Mouse (Mus musculus): ENCODE results near the gene Nr0b2. TPM values are rescaled to one million over a fixed set of nuclear protein-coding genes. Genes with fewer than 3 reads are reported as not detected.

The Nr0b2 gene
- polyA plus RNA-seq, 1 experiment from 2014 or later: not detected

DNA sequence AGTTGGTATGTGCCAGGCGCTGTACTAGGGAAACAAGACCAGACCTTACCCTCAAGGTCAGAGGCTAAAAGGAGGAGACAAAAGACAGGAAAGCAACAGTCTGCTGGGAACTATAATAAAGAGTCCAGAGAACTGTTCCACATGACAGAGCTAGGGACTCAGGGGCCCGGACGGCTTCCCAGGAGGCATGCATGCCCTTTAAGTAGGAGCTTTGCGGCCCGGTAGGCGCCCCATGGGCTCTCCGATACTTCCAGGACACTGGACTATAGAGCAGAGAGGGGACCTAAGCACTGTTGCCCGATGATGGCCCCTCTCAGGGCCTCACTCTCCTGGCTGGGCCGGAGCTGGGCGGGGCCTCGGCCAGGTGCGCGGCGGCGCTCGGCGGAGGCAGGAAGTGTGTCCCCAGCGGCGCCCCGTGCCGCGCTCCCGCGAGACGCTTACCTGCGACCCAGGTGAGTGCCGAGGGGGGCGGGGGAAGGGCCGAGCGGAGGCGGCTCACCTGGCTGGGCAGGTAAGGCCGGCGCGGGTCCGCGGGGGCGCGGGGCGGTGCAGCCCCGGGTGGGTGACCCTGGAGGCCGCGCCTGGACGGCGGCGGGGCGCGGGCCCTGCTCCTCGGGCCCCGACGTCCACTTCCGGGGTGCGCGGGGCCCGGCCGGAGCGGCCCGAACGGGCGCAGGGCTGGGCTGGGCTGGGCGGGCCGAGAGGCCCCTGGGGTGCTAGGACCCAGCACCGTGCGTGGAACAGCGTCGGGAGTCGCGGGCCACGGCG, 34.4 kb upstream of the Nr0b2 start, which contains the start of gene Kdf1:
TSS of gene Kdf1 (plus strand) at position 363 of the 768 bp plus-strand sequence.
- H3K4me3 ChIP-seq (ENCODE audit: low read depth, low read length): peak within 1 kb of the TSS; percentile 32
- no peak within 1 kb of the TSS for H3K27ac ChIP-seq (ENCODE audit: low read length)
- H3K27me3 ChIP-seq (ENCODE audit: control insufficient read depth, insufficient read depth, low read depth, low read length): peaks cover 43% of the 10 kb centered on the region
- H3K4me2 ChIP-seq (ENCODE audit: low read length): peak within 1 kb of the TSS; percentile 44
- no peaks in the 10 kb centered on the region for H3K9me3 ChIP-seq (replicated peaks; ENCODE audit: control insufficient read depth, low read length, poor library complexity, severe bottlenecking)
- no peak for ATAC-seq
- 0 out of 2 replicates have a peak within 1 kb of the TSS, but pooled peaks have one; percentile 20 for H3K9ac ChIP-seq (ENCODE audit: low read depth, low read length)
- H3K4me1 ChIP-seq (ENCODE audit: control insufficient read depth, insufficient read depth, low read length): no peaks in the 10 kb centered on the region; the same call in 1 of the 2 replicates
- WGBS: 5% methylated on average over 46 of the region's 69 CpGs
- no peaks in the 10 kb centered on the region for H3K36me3 ChIP-seq (ENCODE audit: control insufficient read depth, insufficient read depth, low read length)

- Histone ChIP-seq H3K4me1 (ENCODE audit: control insufficient read depth, insufficient read depth, low read length) (no peaks in the 10 kb centered on the region; the same call in 1 of the 2 replicates), H3K9me3 (replicated peaks; ENCODE audit: control insufficient read depth, low read length, poor library complexity, severe bottlenecking) (no peaks in the 10 kb centered on the region), H3K4me3 (ENCODE audit: low read depth, low read length) (peak overlapping the region; percentile 32), H3K36me3 (ENCODE audit: control insufficient read depth, insufficient read depth, low read length) (no peaks in the 10 kb centered on the region), H3K4me2 (ENCODE audit: low read length) (peak overlapping the region; percentile 44), H3K27ac (ENCODE audit: low read length) (no peak overlapping the region), H3K27me3 (ENCODE audit: control insufficient read depth, insufficient read depth, low read depth, low read length) (peaks cover 43% of the 10 kb centered on the region), H3K9ac (ENCODE audit: low read depth, low read length) (0 out of 2 replicates have a peak overlapping the region, but pooled peaks have one; percentile 20)
- ATAC-seq: no peak
- WGBS: 3% methylated on average over 25 of the region's 25 CpGs
Observed at GRCm38 (mm10) chr4:133519369-133519665, 33.9 kb upstream of the Nr0b2 start.

DNA sequence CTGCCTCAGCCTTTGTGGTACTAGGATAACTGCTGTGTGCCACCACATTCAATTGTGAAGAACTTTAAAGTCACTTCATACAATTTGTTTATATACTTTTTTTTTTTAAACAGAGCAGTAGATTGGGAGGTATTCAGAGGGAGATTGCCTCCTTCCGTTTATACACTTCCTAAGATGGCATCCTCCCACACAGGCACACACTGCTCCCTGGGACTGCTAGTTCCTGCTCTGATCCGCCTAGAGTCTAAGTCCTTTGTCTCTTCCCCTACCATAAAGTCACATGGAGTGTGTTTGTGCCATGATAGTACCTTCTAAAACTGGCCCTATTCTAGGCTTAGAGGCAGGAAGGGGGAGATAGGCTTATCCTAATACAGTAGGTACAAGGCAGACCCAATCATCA, 31.7 kb upstream of the Nr0b2 start:
- no peaks in the 10 kb centered on the region; the same call in 1 of the 2 replicates for H3K4me1 ChIP-seq (ENCODE audit: control insufficient read depth, insufficient read depth, low read length)
- no peak for ATAC-seq
- H3K27me3 ChIP-seq (ENCODE audit: control insufficient read depth, insufficient read depth, low read depth, low read length): peaks cover 43% of the 10 kb centered on the region
- no peak overlapping the region for H3K27ac ChIP-seq (ENCODE audit: low read length)
- WGBS: 67% methylated on average over 2 of the region's 2 CpGs
- no peaks in the 10 kb centered on the region for H3K36me3 ChIP-seq (ENCODE audit: control insufficient read depth, insufficient read depth, low read length)
- no peak overlapping the region for H3K9ac ChIP-seq (ENCODE audit: low read depth, low read length)
- no peaks in the 10 kb centered on the region for H3K9me3 ChIP-seq (replicated peaks; ENCODE audit: control insufficient read depth, low read length, poor library complexity, severe bottlenecking)
- H3K4me3 ChIP-seq (ENCODE audit: low read depth, low read length): no peak overlapping the region
- no peak overlapping the region for H3K4me2 ChIP-seq (ENCODE audit: low read length)

- Histone ChIP-seq H3K27me3 (ENCODE audit: control insufficient read depth, insufficient read depth, low read depth, low read length) (no peaks in the 10 kb centered on the region), H3K4me2 (ENCODE audit: low read length) (no peak overlapping the region), H3K9me3 (replicated peaks; ENCODE audit: control insufficient read depth, low read length, poor library complexity, severe bottlenecking) (no peaks in the 10 kb centered on the region), H3K27ac (ENCODE audit: low read length) (no peak overlapping the region), H3K4me3 (ENCODE audit: low read depth, low read length) (no peak overlapping the region), H3K36me3 (ENCODE audit: control insufficient read depth, insufficient read depth, low read length) (peaks cover 24% of the 10 kb centered on the region), H3K9ac (ENCODE audit: low read depth, low read length) (no peak overlapping the region), H3K4me1 (ENCODE audit: control insufficient read depth, insufficient read depth, low read length) (no peaks in the 10 kb centered on the region)
- ATAC-seq: no peak
- 73% methylated on average over 16 of the region's 16 CpGs for WGBS
Observed at GRCm38 (mm10) chr4:133527788-133528187, 25.4 kb upstream of the Nr0b2 start.

DNA sequence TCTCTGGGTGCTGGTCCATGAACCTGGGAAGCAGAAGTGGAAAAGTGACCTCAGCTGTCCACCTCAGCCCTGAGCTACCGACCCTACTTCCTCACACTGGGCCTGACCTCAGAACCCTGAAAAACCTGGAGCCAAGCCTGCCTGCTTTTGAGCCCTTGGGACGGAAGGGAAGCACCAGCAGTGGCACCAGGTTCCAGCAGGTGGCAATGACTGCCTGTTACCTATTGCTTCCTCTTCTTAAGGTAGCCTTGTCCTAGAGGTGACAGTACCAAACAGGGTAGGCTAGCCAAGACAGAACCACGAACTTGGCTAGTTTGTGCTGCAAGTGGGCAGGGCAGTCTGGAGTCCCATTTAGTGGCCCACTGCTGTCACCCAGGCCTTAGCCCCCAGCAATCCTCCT, 20.4 kb upstream of the Nr0b2 start:
- ATAC-seq: no peak
- H3K9ac ChIP-seq (ENCODE audit: low read depth, low read length): no peak overlapping the region
- H3K27me3 ChIP-seq (ENCODE audit: control insufficient read depth, insufficient read depth, low read depth, low read length): no peaks in the 10 kb centered on the region
- H3K4me3 ChIP-seq (ENCODE audit: low read depth, low read length): no peak overlapping the region
- 88% methylated on average over 3 of the region's 3 CpGs for WGBS
- peaks cover 35% of the 10 kb centered on the region for H3K36me3 ChIP-seq (ENCODE audit: control insufficient read depth, insufficient read depth, low read length)
- H3K4me1 ChIP-seq (ENCODE audit: control insufficient read depth, insufficient read depth, low read length): no peaks in the 10 kb centered on the region
- no peak overlapping the region for H3K27ac ChIP-seq (ENCODE audit: low read length)
- H3K4me2 ChIP-seq (ENCODE audit: low read length): no peak overlapping the region
- H3K9me3 ChIP-seq (replicated peaks; ENCODE audit: control insufficient read depth, low read length, poor library complexity, severe bottlenecking): no peaks in the 10 kb centered on the region

DNA sequence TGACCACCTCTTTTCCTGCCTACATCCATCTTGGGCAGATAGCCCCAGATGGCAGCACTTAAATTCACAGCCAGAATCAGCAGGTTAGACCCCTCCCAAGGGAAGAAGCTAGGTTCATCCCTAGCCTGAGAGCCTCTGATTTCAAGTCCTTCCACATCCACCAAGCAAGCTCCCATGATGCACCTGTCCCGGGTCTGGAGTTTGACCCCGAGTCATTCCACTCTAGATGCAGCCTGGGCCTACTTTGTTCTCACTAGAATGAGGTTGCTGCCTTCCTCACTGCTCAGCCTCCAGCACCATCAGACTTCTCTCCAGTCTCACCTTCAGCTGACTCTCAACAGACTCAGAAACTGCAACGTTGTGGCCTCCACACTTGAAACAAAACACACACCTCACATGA, 17.1 kb upstream of the Nr0b2 start:
- no peak for ATAC-seq
- no peak overlapping the region for H3K4me2 ChIP-seq (ENCODE audit: low read length)
- H3K27ac ChIP-seq (ENCODE audit: low read length): no peak overlapping the region
- H3K9ac ChIP-seq (ENCODE audit: low read depth, low read length): no peak overlapping the region
- WGBS: 86% methylated on average over 3 of the region's 3 CpGs
- H3K36me3 ChIP-seq (ENCODE audit: control insufficient read depth, insufficient read depth, low read length): peaks cover 39% of the 10 kb centered on the region
- H3K4me3 ChIP-seq (ENCODE audit: low read depth, low read length): no peak overlapping the region
- H3K4me1 ChIP-seq (ENCODE audit: control insufficient read depth, insufficient read depth, low read length): no peaks in the 10 kb centered on the region; the same call in 1 of the 2 replicates
- no peaks in the 10 kb centered on the region for H3K27me3 ChIP-seq (ENCODE audit: control insufficient read depth, insufficient read depth, low read depth, low read length)
- no peaks in the 10 kb centered on the region for H3K9me3 ChIP-seq (replicated peaks; ENCODE audit: control insufficient read depth, low read length, poor library complexity, severe bottlenecking)

DNA sequence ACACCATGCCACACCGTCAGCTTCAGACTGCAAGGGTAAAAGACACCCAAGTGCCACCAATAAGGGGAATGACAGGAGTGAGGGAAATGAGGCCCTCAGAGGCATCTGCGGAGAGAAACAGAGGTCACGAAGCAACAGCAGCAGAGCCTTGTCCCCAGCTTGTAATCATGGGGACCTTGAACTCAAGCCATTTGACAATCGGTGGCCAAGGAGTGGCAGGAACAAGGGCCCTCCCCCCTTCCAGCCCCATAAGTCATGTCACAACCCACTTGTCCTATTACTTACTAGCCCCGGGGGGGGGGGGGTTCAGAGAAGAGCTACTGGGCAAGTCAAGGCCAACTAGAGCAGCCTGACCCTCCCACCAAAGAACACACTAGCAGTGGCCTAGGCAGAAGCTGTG, 16.5 kb upstream of the Nr0b2 start:
- H3K27ac ChIP-seq (ENCODE audit: low read length): no peak overlapping the region
- H3K36me3 ChIP-seq (ENCODE audit: control insufficient read depth, insufficient read depth, low read length): peaks cover 35% of the 10 kb centered on the region
- H3K4me1 ChIP-seq (ENCODE audit: control insufficient read depth, insufficient read depth, low read length): no peaks in the 10 kb centered on the region; the same call in 1 of the 2 replicates
- H3K27me3 ChIP-seq (ENCODE audit: control insufficient read depth, insufficient read depth, low read depth, low read length): no peaks in the 10 kb centered on the region
- H3K4me2 ChIP-seq (ENCODE audit: low read length): no peak overlapping the region
- WGBS: 89% methylated on average over 5 of the region's 5 CpGs
- ATAC-seq: no peak
- no peak overlapping the region for H3K4me3 ChIP-seq (ENCODE audit: low read depth, low read length)
- H3K9ac ChIP-seq (ENCODE audit: low read depth, low read length): no peak overlapping the region
- no peaks in the 10 kb centered on the region for H3K9me3 ChIP-seq (replicated peaks; ENCODE audit: control insufficient read depth, low read length, poor library complexity, severe bottlenecking)

DNA sequence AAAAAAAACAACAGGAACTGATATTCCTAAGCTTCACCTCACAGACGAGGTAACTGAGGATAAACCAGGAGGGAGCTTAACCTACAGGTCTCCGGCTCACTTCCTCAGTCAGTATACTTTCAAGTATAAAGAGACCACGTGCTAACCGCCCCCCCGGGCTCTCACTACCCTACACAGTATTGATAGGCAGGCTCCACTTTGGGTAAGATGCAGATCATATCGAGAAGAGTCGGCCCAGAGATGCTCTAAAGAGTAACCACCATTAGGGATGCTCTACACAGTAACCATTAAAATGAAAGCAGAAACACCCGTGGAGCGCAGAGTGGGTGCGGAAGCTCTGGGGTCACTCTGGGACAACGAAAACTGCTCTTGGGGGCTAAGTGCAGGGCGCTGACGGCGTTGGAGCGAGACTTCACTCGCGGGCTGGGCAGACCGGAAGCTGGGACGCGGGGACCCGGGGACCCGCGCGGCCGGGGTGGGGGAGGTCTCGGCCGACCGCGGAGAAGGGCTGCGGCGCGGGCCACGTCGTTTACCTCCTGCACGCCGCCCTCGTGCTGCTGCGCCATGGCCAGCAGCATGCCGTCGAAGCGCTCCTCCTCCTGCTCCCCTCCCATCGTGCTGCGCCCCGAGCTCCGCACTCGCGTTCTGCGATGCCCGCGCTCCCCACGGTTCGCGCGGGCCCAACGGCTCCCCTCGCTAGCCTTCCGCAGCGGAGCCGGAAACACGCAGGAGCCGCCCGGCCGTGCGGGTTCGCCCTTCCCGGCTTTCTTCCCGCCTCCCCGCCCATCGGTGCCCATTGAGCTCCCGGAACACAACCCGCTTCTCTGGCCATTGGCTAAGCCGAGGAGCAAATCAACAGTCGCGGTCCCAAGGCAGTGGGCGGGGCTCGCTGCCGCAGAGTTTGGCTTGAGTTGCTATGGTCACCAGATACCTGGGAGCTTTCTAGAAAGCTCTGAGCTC, 7.6 kb upstream of the Nr0b2 start, which contains the start of gene Nudc:
TSS of gene Nudc (minus strand) at position 725 of the 960 bp plus-strand sequence.
- no peaks in the 10 kb centered on the region for H3K9me3 ChIP-seq (replicated peaks; ENCODE audit: control insufficient read depth, low read length, poor library complexity, severe bottlenecking)
- H3K4me1 ChIP-seq (ENCODE audit: control insufficient read depth, insufficient read depth, low read length): peaks cover 18% of the 10 kb centered on the region
- peaks cover 8% of the 10 kb centered on the region; the same call in 1 of the 2 replicates for H3K36me3 ChIP-seq (ENCODE audit: control insufficient read depth, insufficient read depth, low read length)
- H3K4me3 ChIP-seq (ENCODE audit: low read depth, low read length): peak within 1 kb of the TSS; percentile 84
- peak within 1 kb of the TSS; percentile 77 for H3K27ac ChIP-seq (ENCODE audit: low read length)
- under 1% methylated on average over 64 of the region's 77 CpGs for WGBS
- no peaks in the 10 kb centered on the region for H3K27me3 ChIP-seq (ENCODE audit: control insufficient read depth, insufficient read depth, low read depth, low read length)
- peak within 1 kb of the TSS; percentile 83 for H3K9ac ChIP-seq (ENCODE audit: low read depth, low read length)
- peak within 1 kb of the TSS; percentile 83 for H3K4me2 ChIP-seq (ENCODE audit: low read length)
- peak; percentile 99 for ATAC-seq

All from midbrain, embryonic 16.5 days (tissue).